Mouse (Mus musculus): ENCODE measurements at regions not wholly inside any gene's neighbourhood (a gene's known extent, or its start where the extent isn't known, plus 50 kb on each side); places are given as distances from the start of the nearest gene placed in this dataset.

GRCm38 (mm10) chr16:70006863-70007262 is 143.3 kb upstream of the Speer2 start:
- Histone ChIP-seq H3K4me1 (ENCODE audit: control insufficient read depth, insufficient read depth, low read length) (no peaks in the 10 kb centered on the region), H3K4me3 (ENCODE audit: insufficient read depth, low read length) (no peak overlapping the region), H3K27ac (ENCODE audit: insufficient read depth, low read length) (no peak overlapping the region)
- TF ChIP-seq CTCF (IDR thresholded peaks at IDR 0.05; ENCODE audit: extremely low read depth, insufficient read depth, low read length) (no peak), POLR2A (IDR thresholded peaks at IDR 0.05; ENCODE audit: extremely low read depth, insufficient read depth, low read length) (no peak)

GRCm38 (mm10) chr16:70016980-70017379 is 153.4 kb upstream of the Speer2 start:
- H3K27ac ChIP-seq (ENCODE audit: insufficient read depth, low read length): no peak overlapping the region
- TF ChIP-seq POLR2A (IDR thresholded peaks at IDR 0.05; ENCODE audit: extremely low read depth, insufficient read depth, low read length): no peak
- TF ChIP-seq CTCF (IDR thresholded peaks at IDR 0.05; ENCODE audit: extremely low read depth, insufficient read depth, low read length): no peak
- H3K4me1 ChIP-seq (ENCODE audit: control insufficient read depth, insufficient read depth, low read length): no peaks in the 10 kb centered on the region
- H3K4me3 ChIP-seq (ENCODE audit: insufficient read depth, low read length): no peak overlapping the region

DNA sequence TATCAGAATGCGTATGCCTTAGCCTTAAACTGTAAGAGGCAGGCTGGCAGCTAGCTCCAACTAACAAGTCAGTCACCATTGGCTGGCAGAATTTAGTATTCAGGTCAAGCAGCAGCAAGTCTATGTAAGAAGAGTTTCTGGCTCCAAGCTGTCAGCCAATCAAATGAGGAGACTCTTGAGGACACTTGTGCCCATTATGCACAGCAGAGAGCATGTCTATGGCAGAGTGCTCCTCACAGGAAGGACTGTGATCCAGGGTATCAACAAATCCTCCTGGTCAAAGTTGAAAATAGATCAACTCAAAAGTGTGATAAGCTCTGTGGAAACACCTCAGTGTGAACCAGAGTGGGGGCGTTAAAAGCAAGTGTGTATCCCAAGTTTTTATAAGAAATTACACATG is 156.0 kb upstream of the Speer2 start:
- no peak overlapping the region for H3K27ac ChIP-seq (ENCODE audit: insufficient read depth, low read length)
- no peak for TF ChIP-seq CTCF (IDR thresholded peaks at IDR 0.05; ENCODE audit: extremely low read depth, insufficient read depth, low read length)
- TF ChIP-seq POLR2A (IDR thresholded peaks at IDR 0.05; ENCODE audit: extremely low read depth, insufficient read depth, low read length): no peak
- no peak overlapping the region for H3K4me3 ChIP-seq (ENCODE audit: insufficient read depth, low read length)
- H3K4me1 ChIP-seq (ENCODE audit: control insufficient read depth, insufficient read depth, low read length): no peaks in the 10 kb centered on the region

- no peak overlapping the region for H3K27ac ChIP-seq (ENCODE audit: insufficient read depth, low read length)
- H3K4me3 ChIP-seq (ENCODE audit: insufficient read depth, low read length): no peak overlapping the region
- no peaks in the 10 kb centered on the region for H3K4me1 ChIP-seq (ENCODE audit: control insufficient read depth, insufficient read depth, low read length)
- TF ChIP-seq CTCF (IDR thresholded peaks at IDR 0.05; ENCODE audit: extremely low read depth, insufficient read depth, low read length): no peak
- TF ChIP-seq POLR2A (IDR thresholded peaks at IDR 0.05; ENCODE audit: extremely low read depth, insufficient read depth, low read length): no peak
These were observed 157.9 kb upstream of the Speer2 start for GRCm38 (mm10) chr16:70021436-70021835.

GRCm38 (mm10) chr16:70028649-70029048 is 165.1 kb upstream of the Speer2 start:
- H3K4me1 ChIP-seq (ENCODE audit: control insufficient read depth, insufficient read depth, low read length): no peaks in the 10 kb centered on the region
- H3K4me3 ChIP-seq (ENCODE audit: insufficient read depth, low read length): no peak overlapping the region
- TF ChIP-seq POLR2A (IDR thresholded peaks at IDR 0.05; ENCODE audit: extremely low read depth, insufficient read depth, low read length): no peak
- TF ChIP-seq CTCF (IDR thresholded peaks at IDR 0.05; ENCODE audit: extremely low read depth, insufficient read depth, low read length): no peak
- H3K27ac ChIP-seq (ENCODE audit: insufficient read depth, low read length): no peak overlapping the region

GRCm38 (mm10) chr16:70045547-70045946 is 182.0 kb upstream of the Speer2 start:
- no peaks in the 10 kb centered on the region for H3K4me1 ChIP-seq (ENCODE audit: control insufficient read depth, insufficient read depth, low read length)
- no peak overlapping the region for H3K27ac ChIP-seq (ENCODE audit: insufficient read depth, low read length)
- H3K4me3 ChIP-seq (ENCODE audit: insufficient read depth, low read length): no peak overlapping the region
- no peak for TF ChIP-seq POLR2A (IDR thresholded peaks at IDR 0.05; ENCODE audit: extremely low read depth, insufficient read depth, low read length)
- TF ChIP-seq CTCF (IDR thresholded peaks at IDR 0.05; ENCODE audit: extremely low read depth, insufficient read depth, low read length): no peak

DNA sequence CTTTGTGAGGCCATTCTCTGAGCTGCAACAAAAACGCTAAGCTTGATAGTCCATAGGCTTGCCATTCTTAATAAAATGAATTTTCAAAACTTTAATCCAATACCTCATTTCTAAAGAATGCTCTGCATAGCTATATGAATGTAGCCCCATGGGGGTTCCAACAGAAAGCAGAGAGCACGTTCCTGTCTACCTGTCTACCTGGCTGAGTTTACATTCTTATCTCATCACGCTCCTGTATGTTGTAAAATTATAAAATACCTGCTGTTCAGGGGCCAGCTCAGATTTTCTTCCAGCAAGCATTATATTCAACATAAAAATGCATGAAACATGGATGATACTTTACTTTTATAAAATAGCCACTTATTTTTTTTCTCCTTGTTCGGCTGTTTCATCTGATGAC is 182.5 kb upstream of the Speer2 start:
- Histone ChIP-seq H3K4me1 (ENCODE audit: control insufficient read depth, insufficient read depth, low read length) (no peaks in the 10 kb centered on the region), H3K4me3 (ENCODE audit: insufficient read depth, low read length) (no peak overlapping the region), H3K27ac (ENCODE audit: insufficient read depth, low read length) (no peak overlapping the region)
- no peak for TF ChIP-seq POLR2A (IDR thresholded peaks at IDR 0.05; ENCODE audit: extremely low read depth, insufficient read depth, low read length)
- no peak for TF ChIP-seq CTCF (IDR thresholded peaks at IDR 0.05; ENCODE audit: extremely low read depth, insufficient read depth, low read length)

- Histone ChIP-seq H3K4me3 (ENCODE audit: insufficient read depth, low read length) (no peak overlapping the region), H3K4me1 (ENCODE audit: control insufficient read depth, insufficient read depth, low read length) (no peaks in the 10 kb centered on the region)
- TF ChIP-seq CTCF (IDR thresholded peaks at IDR 0.05; ENCODE audit: extremely low read depth, insufficient read depth, low read length) (no peak), POLR2A (IDR thresholded peaks at IDR 0.05; ENCODE audit: extremely low read depth, insufficient read depth, low read length) (no peak)
These were observed 186.3 kb upstream of the Speer2 start for GRCm38 (mm10) chr16:70049850-70050249.

GRCm38 (mm10) chr16:70071471-70071870 is 207.9 kb upstream of the Speer2 start:
- no peaks in the 10 kb centered on the region for H3K4me1 ChIP-seq (ENCODE audit: control insufficient read depth, insufficient read depth, low read length)
- TF ChIP-seq CTCF (IDR thresholded peaks at IDR 0.05; ENCODE audit: extremely low read depth, insufficient read depth, low read length): no peak
- H3K4me3 ChIP-seq (ENCODE audit: insufficient read depth, low read length): no peak overlapping the region
- H3K27ac ChIP-seq (ENCODE audit: insufficient read depth, low read length): no peak overlapping the region

More at GRCm38 (mm10) chr16:70049850-70050249, 186.3 kb upstream of the Speer2 start:
- no peak overlapping the region for H3K27ac ChIP-seq (ENCODE audit: insufficient read depth, low read length)

DNA sequence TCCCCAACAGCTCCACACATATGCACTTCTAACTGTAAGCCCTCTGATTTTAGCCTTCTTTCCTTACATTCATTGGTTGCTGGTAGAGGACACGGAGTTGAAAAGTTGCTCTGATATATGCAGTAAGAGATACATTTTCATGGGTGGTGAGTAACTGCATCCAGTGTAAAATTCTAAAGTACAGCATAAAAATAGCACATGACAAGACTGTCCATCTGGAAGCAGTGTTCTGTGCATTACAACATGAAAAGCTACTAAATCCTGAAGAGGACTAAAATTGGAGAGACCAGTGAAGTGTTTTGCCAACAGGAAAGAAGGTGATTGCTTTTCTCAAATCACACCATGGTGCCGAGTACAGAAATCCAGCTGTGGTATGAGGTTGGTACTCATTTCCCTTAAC is 210.2 kb upstream of the Speer2 start:
- TF ChIP-seq CTCF (IDR thresholded peaks at IDR 0.05; ENCODE audit: extremely low read depth, insufficient read depth, low read length): no peak
- TF ChIP-seq POLR2A (IDR thresholded peaks at IDR 0.05; ENCODE audit: extremely low read depth, insufficient read depth, low read length): no peak
- H3K4me1 ChIP-seq (ENCODE audit: control insufficient read depth, insufficient read depth, low read length): no peaks in the 10 kb centered on the region
- no peak overlapping the region for H3K27ac ChIP-seq (ENCODE audit: insufficient read depth, low read length)
- no peak overlapping the region for H3K4me3 ChIP-seq (ENCODE audit: insufficient read depth, low read length)

DNA sequence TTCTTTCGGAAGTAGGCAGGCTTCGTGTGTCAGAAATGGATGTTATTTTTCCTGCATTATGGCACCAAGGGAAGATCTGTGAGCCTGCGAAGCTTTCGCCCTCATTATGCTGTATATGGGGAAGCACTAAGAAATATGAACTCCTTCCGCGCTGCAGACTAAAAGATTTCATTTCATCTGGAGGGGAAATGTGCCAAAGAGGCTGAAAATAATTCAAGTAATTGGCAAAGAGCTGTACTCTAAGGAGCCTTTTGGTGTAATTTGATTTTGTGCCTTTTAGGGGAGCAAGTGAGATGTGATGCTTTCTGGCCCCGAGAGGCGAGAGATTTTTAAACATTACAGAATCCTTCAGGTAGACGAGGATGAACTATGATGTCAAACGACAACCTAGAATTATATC is 216.0 kb upstream of the Speer2 start:
- Histone ChIP-seq H3K27ac (ENCODE audit: insufficient read depth, low read length) (no peak overlapping the region), H3K4me1 (ENCODE audit: control insufficient read depth, insufficient read depth, low read length) (no peaks in the 10 kb centered on the region), H3K4me3 (ENCODE audit: insufficient read depth, low read length) (no peak overlapping the region)
- TF ChIP-seq POLR2A (IDR thresholded peaks at IDR 0.05; ENCODE audit: extremely low read depth, insufficient read depth, low read length): no peak
- peak; percentile 18; the same call in 1 of the 2 replicates for TF ChIP-seq CTCF (IDR thresholded peaks at IDR 0.05; ENCODE audit: extremely low read depth, insufficient read depth, low read length)

Measured in cortical plate, adult 2 months (tissue).